Mouse (Mus musculus): ENCODE measurements around the gene Sobp. TPM values are rescaled to one million over a fixed set of nuclear protein-coding genes. Genes with fewer than 3 reads are reported as not detected.

Sobp gene
- total RNA-seq, 2 experiments from 2014 or later, result 29.2 to 34.5 TPM

- no peak for TF ChIP-seq CTCF (IDR thresholded peaks at IDR 0.05)
- DNase-seq, result peak; percentile 50
- Histone ChIP-seq H3K27ac (peak overlapping the region; percentile 86), H3K4me3 (peak overlapping the region; percentile 40; the same call in 1 of the 2 replicates)
- intact Hi-C loops (cut with DNase I), result no loop called here
These were observed 21.7 kb downstream of the Sobp start for GRCm38 (mm10) chr10:43152643-43153042.

- peak overlapping the region; percentile 43 for H3K4me3 ChIP-seq
- H3K27ac ChIP-seq, result peak overlapping the region; percentile 75
- peak; percentile 80 for DNase-seq
- intact Hi-C loops (cut with DNase I), result no loop called here
- no peak for TF ChIP-seq CTCF (IDR thresholded peaks at IDR 0.05)
These were observed 25.9 kb downstream of the Sobp start for GRCm38 (mm10) chr10:43148456-43148855.

GRCm38 (mm10) chr10:43143173-43143572, 31.2 kb downstream of the Sobp start:
- Histone ChIP-seq H3K27ac (no peak overlapping the region), H3K4me3 (no peak overlapping the region)
- intact Hi-C loops (cut with DNase I), result no loop called here
- no peak for TF ChIP-seq CTCF (IDR thresholded peaks at IDR 0.05)
- no peak for DNase-seq

GRCm38 (mm10) chr10:43134027-43134426, 40.3 kb downstream of the Sobp start:
- intact Hi-C loops (cut with DNase I), result no loop called here
- Histone ChIP-seq H3K27ac (no peak overlapping the region), H3K4me3 (no peak overlapping the region)
- no peak for DNase-seq
- TF ChIP-seq CTCF (IDR thresholded peaks at IDR 0.05), result no peak

GRCm38 (mm10) chr10:43128750-43129149, 45.6 kb downstream of the Sobp start:
- intact Hi-C loops (cut with DNase I), result no loop called here

GRCm38 (mm10) chr10:43124561-43124960, 49.8 kb downstream of the Sobp start:
- TF ChIP-seq CTCF (IDR thresholded peaks at IDR 0.05), result no peak
- H3K27ac ChIP-seq, result no peak overlapping the region

More at GRCm38 (mm10) chr10:43128750-43129149, 45.6 kb downstream of the Sobp start:
- no peak for DNase-seq
- Histone ChIP-seq H3K4me3 (no peak overlapping the region), H3K27ac (no peak overlapping the region)
- no peak for TF ChIP-seq CTCF (IDR thresholded peaks at IDR 0.05)

GRCm38 (mm10) chr10:43124156-43124555, 50.2 kb downstream of the Sobp start:
- intact Hi-C loops (cut with DNase I), result no loop called here
- no peak for DNase-seq
- Histone ChIP-seq H3K27ac (no peak overlapping the region), H3K4me3 (no peak overlapping the region)
- no peak for TF ChIP-seq CTCF (IDR thresholded peaks at IDR 0.05)

More at GRCm38 (mm10) chr10:43124561-43124960, 49.8 kb downstream of the Sobp start:
- intact Hi-C loops (cut with DNase I), result no loop called here
- no peak for DNase-seq
- H3K4me3 ChIP-seq, result no peak overlapping the region

- intact Hi-C loops (cut with DNase I), result no loop called here
- H3K27ac ChIP-seq, result no peak overlapping the region
These were observed 50.9 kb downstream of the Sobp start for GRCm38 (mm10) chr10:43123422-43123821.

GRCm38 (mm10) chr10:43120688-43121450, 53.5 kb downstream of the Sobp start:
- DNase-seq, result no peak
- intact Hi-C loops (cut with DNase I), result no loop called here
- no peak overlapping the region for H3K27ac ChIP-seq
- no peak overlapping the region for H3K4me3 ChIP-seq
- TF ChIP-seq CTCF (IDR thresholded peaks at IDR 0.05), result no peak

More at GRCm38 (mm10) chr10:43123422-43123821, 50.9 kb downstream of the Sobp start:
- DNase-seq, result no peak
- no peak for TF ChIP-seq CTCF (IDR thresholded peaks at IDR 0.05)
- H3K4me3 ChIP-seq, result no peak overlapping the region

GRCm38 (mm10) chr10:43116083-43116927, 58.0 kb downstream of the Sobp start:
- DNase-seq, result no peak
- no peak for TF ChIP-seq CTCF (IDR thresholded peaks at IDR 0.05)
- Histone ChIP-seq H3K27ac (no peak overlapping the region), H3K4me3 (no peak overlapping the region)
- intact Hi-C loops (cut with DNase I), result no loop called here

- no peak overlapping the region for H3K27ac ChIP-seq
- DNase-seq, result no peak
- H3K4me3 ChIP-seq, result no peak overlapping the region
- no peak for TF ChIP-seq CTCF (IDR thresholded peaks at IDR 0.05)
- intact Hi-C loops (cut with DNase I), result no loop called here
These were observed 62.0 kb downstream of the Sobp start for GRCm38 (mm10) chr10:43112296-43112695.

- H3K27ac ChIP-seq, result no peak overlapping the region
- no peak for TF ChIP-seq CTCF (IDR thresholded peaks at IDR 0.05)
- intact Hi-C loops (cut with DNase I), result no loop called here
These were observed 67.7 kb downstream of the Sobp start for GRCm38 (mm10) chr10:43106616-43107015.

GRCm38 (mm10) chr10:43106196-43106595, 68.1 kb downstream of the Sobp start:
- DNase-seq, result no peak
- TF ChIP-seq CTCF (IDR thresholded peaks at IDR 0.05), result no peak
- no peak overlapping the region for H3K4me3 ChIP-seq
- no peak overlapping the region for H3K27ac ChIP-seq
- intact Hi-C loops (cut with DNase I), result no loop called here

More at GRCm38 (mm10) chr10:43106616-43107015, 67.7 kb downstream of the Sobp start:
- no peak for DNase-seq
- H3K4me3 ChIP-seq, result no peak overlapping the region

All from gastrocnemius, adult 2 months (tissue).